Mouse (Mus musculus): ENCODE measurements around the gene Wfdc15b. TPM values are rescaled to one million over a fixed set of nuclear protein-coding genes. Genes with fewer than 3 reads are reported as not detected.

Gene Wfdc15b
- total and polyA plus RNA-seq, 3 experiments: not detected

Other genes starting within 250 kb of the Wfdc15b start
- 41.6 and 51.7 TPM in 2 replicates for gene Ywhab, start 226.7 kb downstream of the Wfdc15b start, total RNA-seq (2012; rRNA removed)
- gene Ywhab, start 226.7 kb downstream of the Wfdc15b start, total RNA-seq (2014; rRNA removed): 57.1 and 59.8 TPM in 2 replicates
- 157 and 159 TPM in 2 replicates for gene Ywhab, start 226.7 kb downstream of the Wfdc15b start, polyA plus RNA-seq (2012; ENCODE audit: insufficient read length, low read depth)
- gene Pabpc1l, start 196.2 kb downstream of the Wfdc15b start, total RNA-seq (2012; rRNA removed): 0.42 and 0.76 TPM in 2 replicates
- gene Pabpc1l, start 196.2 kb downstream of the Wfdc15b start, total RNA-seq (2014; rRNA removed): 0.47 and 0.55 TPM in 2 replicates
- gene Pabpc1l, start 196.2 kb downstream of the Wfdc15b start, polyA plus RNA-seq (2012; ENCODE audit: insufficient read length, low read depth): 0.96 and 2.0 TPM in 2 replicates
- gene Stk4, start 151.3 kb downstream of the Wfdc15b start, total RNA-seq (2012; rRNA removed): 53.1 and 64.4 TPM in 2 replicates
- 50.9 and 51.4 TPM in 2 replicates for gene Stk4, start 151.3 kb downstream of the Wfdc15b start, total RNA-seq (2014; rRNA removed)
- gene Stk4, start 151.3 kb downstream of the Wfdc15b start, polyA plus RNA-seq (2012; ENCODE audit: insufficient read length, low read depth): 77.5 and 78.3 TPM in 2 replicates
- 26.8 and 30.0 TPM in 2 replicates for gene Tomm34, start 150.5 kb downstream of the Wfdc15b start, total RNA-seq (2012; rRNA removed)
- 25.6 and 26.5 TPM in 2 replicates for gene Tomm34, start 150.5 kb downstream of the Wfdc15b start, total RNA-seq (2014; rRNA removed)
- 38.3 and 40.7 TPM in 2 replicates for gene Tomm34, start 150.5 kb downstream of the Wfdc15b start, polyA plus RNA-seq (2012; ENCODE audit: insufficient read length, low read depth)
- gene Kcns1, start 50.5 kb downstream of the Wfdc15b start, total RNA-seq (2012; rRNA removed): 0.34 and 0.42 TPM in 2 replicates
- gene Kcns1, start 50.5 kb downstream of the Wfdc15b start, total RNA-seq (2014; rRNA removed): not detected in 2 replicates
- 0.11 TPM in 1 of 2 replicates, not detected in the other for gene Kcns1, start 50.5 kb downstream of the Wfdc15b start, polyA plus RNA-seq (2012; ENCODE audit: insufficient read length, low read depth)
- not detected in 2 replicates for gene Wfdc5, start 38.9 kb downstream of the Wfdc15b start, total RNA-seq (2012; rRNA removed)
- gene Wfdc5, start 38.9 kb downstream of the Wfdc15b start, total RNA-seq (2014; rRNA removed): not detected in 2 replicates
- not detected in 2 replicates for gene Wfdc5, start 38.9 kb downstream of the Wfdc15b start, polyA plus RNA-seq (2012; ENCODE audit: insufficient read length, low read depth)
- gene Wfdc12, start 31.1 kb downstream of the Wfdc15b start, total RNA-seq (2012; rRNA removed): not detected in 2 replicates
- gene Wfdc12, start 31.1 kb downstream of the Wfdc15b start, total RNA-seq (2014; rRNA removed): not detected in 2 replicates
- gene Wfdc12, start 31.1 kb downstream of the Wfdc15b start, polyA plus RNA-seq (2012; ENCODE audit: insufficient read length, low read depth): not detected in 2 replicates
- gene Wfdc15a, start 21.5 kb downstream of the Wfdc15b start, total RNA-seq (2012; rRNA removed): not detected in 2 replicates
- gene Wfdc15a, start 21.5 kb downstream of the Wfdc15b start, total RNA-seq (2014; rRNA removed): not detected in 2 replicates
- not detected in 2 replicates for gene Wfdc15a, start 21.5 kb downstream of the Wfdc15b start, polyA plus RNA-seq (2012; ENCODE audit: insufficient read length, low read depth)
- gene Svs2, start 16.8 kb upstream of the Wfdc15b start, total RNA-seq (2012; rRNA removed): not detected in 2 replicates
- not detected in 2 replicates for gene Svs2, start 16.8 kb upstream of the Wfdc15b start, total RNA-seq (2014; rRNA removed)
- not detected in 2 replicates for gene Svs2, start 16.8 kb upstream of the Wfdc15b start, polyA plus RNA-seq (2012; ENCODE audit: insufficient read length, low read depth)
- not detected in 2 replicates for gene Svs3b, start 35.0 kb upstream of the Wfdc15b start, total RNA-seq (2012; rRNA removed)
- not detected in 2 replicates for gene Svs3b, start 35.0 kb upstream of the Wfdc15b start, total RNA-seq (2014; rRNA removed)
- not detected in 2 replicates for gene Svs3b, start 35.0 kb upstream of the Wfdc15b start, polyA plus RNA-seq (2012; ENCODE audit: insufficient read length, low read depth)
- not detected in 2 replicates for gene Svs4, start 56.8 kb upstream of the Wfdc15b start, total RNA-seq (2012; rRNA removed)
- not detected in 2 replicates for gene Svs4, start 56.8 kb upstream of the Wfdc15b start, total RNA-seq (2014; rRNA removed)
- not detected in 2 replicates for gene Svs4, start 56.8 kb upstream of the Wfdc15b start, polyA plus RNA-seq (2012; ENCODE audit: insufficient read length, low read depth)
- gene Svs3a, start 67.6 kb upstream of the Wfdc15b start, total RNA-seq (2012; rRNA removed): not detected in 2 replicates
- not detected in 2 replicates for gene Svs3a, start 67.6 kb upstream of the Wfdc15b start, total RNA-seq (2014; rRNA removed)
- not detected in 2 replicates for gene Svs3a, start 67.6 kb upstream of the Wfdc15b start, polyA plus RNA-seq (2012; ENCODE audit: insufficient read length, low read depth)
- gene Svs6, start 95.1 kb upstream of the Wfdc15b start, total RNA-seq (2012; rRNA removed): not detected in 2 replicates
- gene Svs6, start 95.1 kb upstream of the Wfdc15b start, total RNA-seq (2014; rRNA removed): not detected in 2 replicates
- gene Svs6, start 95.1 kb upstream of the Wfdc15b start, polyA plus RNA-seq (2012; ENCODE audit: insufficient read length, low read depth): not detected in 2 replicates
- not detected in 2 replicates for gene Svs5, start 111.1 kb upstream of the Wfdc15b start, total RNA-seq (2012; rRNA removed)
- not detected in 2 replicates for gene Svs5, start 111.1 kb upstream of the Wfdc15b start, total RNA-seq (2014; rRNA removed)
- not detected in 2 replicates for gene Svs5, start 111.1 kb upstream of the Wfdc15b start, polyA plus RNA-seq (2012; ENCODE audit: insufficient read length, low read depth)
- gene Slpi, start 167.4 kb upstream of the Wfdc15b start, total RNA-seq (2012; rRNA removed): 1.2 and 2.7 TPM in 2 replicates
- 0.38 and 0.53 TPM in 2 replicates for gene Slpi, start 167.4 kb upstream of the Wfdc15b start, total RNA-seq (2014; rRNA removed)
- gene Slpi, start 167.4 kb upstream of the Wfdc15b start, polyA plus RNA-seq (2012; ENCODE audit: insufficient read length, low read depth): 0.71 and 1.0 TPM in 2 replicates
- 0.08 TPM in 1 of 2 replicates, not detected in the other for gene Rbpjl, start 181.5 kb upstream of the Wfdc15b start, total RNA-seq (2012; rRNA removed)
- not detected in 2 replicates for gene Rbpjl, start 181.5 kb upstream of the Wfdc15b start, total RNA-seq (2014; rRNA removed)
- not detected in 2 replicates for gene Rbpjl, start 181.5 kb upstream of the Wfdc15b start, polyA plus RNA-seq (2012; ENCODE audit: insufficient read length, low read depth)
- gene Matn4, start 183.5 kb upstream of the Wfdc15b start, total RNA-seq (2012; rRNA removed): not detected in 2 replicates
- gene Matn4, start 183.5 kb upstream of the Wfdc15b start, total RNA-seq (2014; rRNA removed): not detected in 2 replicates
- gene Matn4, start 183.5 kb upstream of the Wfdc15b start, polyA plus RNA-seq (2012; ENCODE audit: insufficient read length, low read depth): not detected in 2 replicates
- gene Sdc4, start 222.2 kb upstream of the Wfdc15b start, total RNA-seq (2012; rRNA removed): 63.9 and 69.9 TPM in 2 replicates
- gene Sdc4, start 222.2 kb upstream of the Wfdc15b start, total RNA-seq (2014; rRNA removed): 53.4 and 59.8 TPM in 2 replicates
- gene Sdc4, start 222.2 kb upstream of the Wfdc15b start, polyA plus RNA-seq (2012; ENCODE audit: insufficient read length, low read depth): 36.4 and 46.6 TPM in 2 replicates
- gene Sys1, start 235.3 kb upstream of the Wfdc15b start, total RNA-seq (2012; rRNA removed): 58.5 and 59.7 TPM in 2 replicates
- gene Sys1, start 235.3 kb upstream of the Wfdc15b start, total RNA-seq (2014; rRNA removed): 41.8 and 46.6 TPM in 2 replicates
- 46.5 and 57.4 TPM in 2 replicates for gene Sys1, start 235.3 kb upstream of the Wfdc15b start, polyA plus RNA-seq (2012; ENCODE audit: insufficient read length, low read depth)
- 0.88 and 1.1 TPM in 2 replicates for gene Gm20458, start 239.3 kb upstream of the Wfdc15b start, total RNA-seq (2012; rRNA removed)
- 0.74 TPM in 1 of 2 replicates, not detected in the other for gene Gm20458, start 239.3 kb upstream of the Wfdc15b start, total RNA-seq (2014; rRNA removed)
- gene Gm20458, start 239.3 kb upstream of the Wfdc15b start, polyA plus RNA-seq (2012; ENCODE audit: insufficient read length, low read depth): 0.31 and 1.2 TPM in 2 replicates

Measured in CH12.LX (cell line).